Mouse (Mus musculus) R1 (cell line): ENCODE data around the gene Tnr.

Experiments used
- DNase-seq: peaks from one replicate; pipeline ENCODE4 v3.0.0-alpha.2; 2018; ENCODE audit warnings: low read depth, low spot score

Tnr gene

DNA sequence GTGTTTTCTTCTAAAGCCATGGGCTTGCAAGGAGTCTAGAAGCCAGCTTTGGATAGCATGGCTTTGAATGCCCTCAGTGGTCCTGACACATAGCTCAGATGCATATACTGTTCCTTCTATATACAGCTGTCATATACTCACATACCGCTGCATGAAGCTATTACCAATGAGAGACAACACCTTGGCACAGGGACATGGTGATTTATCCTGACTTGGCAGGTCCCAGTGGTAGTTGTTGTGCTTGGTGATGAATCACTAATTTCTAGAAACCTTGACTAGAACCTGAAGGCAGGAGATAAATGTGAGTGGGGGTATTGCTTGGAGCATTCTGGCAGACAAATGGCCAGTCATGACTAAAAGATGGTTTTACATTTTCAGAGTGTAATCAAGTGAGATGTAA lies 192.7 kb downstream of the Tnr start:
- no peak for DNase-seq

DNA sequence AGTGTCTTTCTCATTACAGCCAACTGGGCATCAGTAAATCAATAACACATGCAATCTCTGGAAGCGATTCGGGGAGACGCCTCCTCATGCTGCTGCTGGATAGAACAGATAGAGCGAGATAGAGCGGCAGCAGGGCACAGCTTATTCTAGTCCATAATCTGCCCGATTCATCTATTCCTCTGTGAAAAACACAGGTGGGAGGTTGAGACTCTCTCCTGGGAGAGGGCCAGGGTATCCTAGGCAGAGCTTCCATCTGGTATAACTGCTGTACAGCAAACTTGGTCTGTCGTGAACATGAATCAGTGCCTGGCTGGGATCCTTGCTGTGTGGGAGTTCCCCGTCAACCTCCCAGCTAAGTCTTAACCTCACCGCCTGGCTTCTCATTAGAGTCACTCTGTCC lies 193.4 kb downstream of the Tnr start:
- no peak for DNase-seq

GRCm38 (mm10) chr1:159723733-159724132 lies 200.2 kb downstream of the Tnr start:
- DNase-seq, result no peak

- DNase-seq, result no peak
Observed at GRCm38 (mm10) chr1:159729270-159729669, 205.7 kb downstream of the Tnr start.

DNA sequence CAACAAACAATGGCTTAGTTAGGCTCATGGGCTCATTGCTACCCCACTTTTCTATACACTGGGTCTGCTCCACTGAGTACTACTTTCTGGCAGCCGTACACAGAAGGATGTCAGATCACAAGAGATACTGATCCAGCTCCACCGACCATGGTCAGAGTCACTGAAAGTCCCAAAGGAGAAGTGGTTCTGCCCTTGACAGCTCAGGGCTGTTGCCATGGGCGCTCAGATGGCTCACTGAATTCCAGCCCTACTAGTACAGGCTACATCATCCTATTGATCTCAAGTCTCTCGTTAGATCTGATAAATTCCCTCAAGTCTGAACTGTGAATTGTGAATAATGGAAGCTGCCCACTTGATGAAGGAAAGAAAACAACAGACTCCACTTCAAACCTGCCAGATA lies 207.3 kb downstream of the Tnr start:
- no peak for DNase-seq

- DNase-seq, result no peak
Observed at GRCm38 (mm10) chr1:159735099-159735498, 211.5 kb downstream of the Tnr start.

- no peak for DNase-seq
Observed at GRCm38 (mm10) chr1:159739478-159739877, 215.9 kb downstream of the Tnr start.

GRCm38 (mm10) chr1:159741237-159742002 lies 217.9 kb downstream of the Tnr start:
- DNase-seq, result no peak

- DNase-seq, result no peak
Observed at GRCm38 (mm10) chr1:159742003-159742274, 218.4 kb downstream of the Tnr start.

DNA sequence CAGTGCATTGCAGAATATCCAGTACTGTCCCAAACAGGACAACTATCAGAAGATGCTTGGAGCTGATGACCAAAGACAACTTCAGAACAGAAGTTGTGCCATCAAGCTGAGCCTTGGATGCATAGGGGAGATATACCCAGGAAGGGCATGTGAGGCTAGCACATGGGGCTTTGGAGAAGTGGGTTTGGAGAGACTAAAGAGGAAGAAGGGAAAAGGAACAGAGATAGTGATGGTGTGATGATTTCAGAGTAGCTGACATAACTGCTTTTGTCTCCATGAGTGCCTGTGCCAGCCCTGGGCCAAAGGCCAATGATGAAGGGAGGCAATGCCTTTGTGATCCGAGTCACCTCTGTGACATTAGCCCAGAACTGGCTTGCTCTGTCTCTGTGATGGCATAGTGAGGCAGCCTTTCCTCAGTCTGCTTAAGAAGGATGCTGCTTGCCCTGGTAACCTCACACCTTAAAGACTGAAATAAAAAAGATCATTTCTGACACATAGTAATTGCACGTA lies 220.2 kb downstream of the Tnr start:
- no peak for DNase-seq

- DNase-seq, result no peak
Observed at GRCm38 (mm10) chr1:159745311-159745710, 221.7 kb downstream of the Tnr start.

DNA sequence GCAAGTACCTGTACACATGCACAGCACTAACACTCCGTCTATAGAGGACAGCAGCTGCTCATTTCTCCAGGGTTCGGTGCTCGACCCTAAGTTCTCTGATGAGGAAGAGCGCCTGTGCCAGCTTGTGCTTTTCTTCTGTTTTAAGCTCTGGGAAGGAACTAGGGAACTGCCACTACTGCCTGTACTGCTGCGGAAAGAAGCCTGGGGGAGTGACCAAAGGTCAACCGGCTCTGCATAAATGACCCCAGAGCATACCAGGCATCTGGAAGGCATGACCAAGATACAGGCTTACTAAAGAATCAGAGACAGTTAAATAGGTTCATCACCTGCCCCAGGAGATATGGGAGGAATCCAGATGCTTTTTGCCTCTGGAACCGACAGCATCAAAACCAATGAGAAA lies 224.4 kb downstream of the Tnr start:
- DNase-seq, result no peak

DNA sequence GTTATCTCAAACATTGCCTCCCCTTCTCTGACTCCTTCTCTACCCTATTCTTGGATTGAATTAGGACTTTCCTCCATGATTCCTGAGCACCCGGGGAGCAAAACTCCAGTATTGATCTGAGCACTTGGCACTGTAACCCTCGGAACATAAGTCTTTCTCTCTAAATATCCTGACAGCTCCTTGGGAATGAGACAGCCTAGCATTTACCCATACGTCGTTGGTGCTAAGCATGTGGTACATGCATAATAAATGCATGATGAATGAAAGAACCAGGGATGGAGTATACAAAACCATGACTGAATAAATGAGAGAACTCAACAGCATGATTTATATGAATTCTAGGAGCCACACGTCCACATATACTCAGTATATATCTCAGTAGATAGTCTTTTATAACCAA lies 226.8 kb downstream of the Tnr start:
- no peak for DNase-seq

- DNase-seq, result no peak
Observed at GRCm38 (mm10) chr1:159750876-159751275, 227.3 kb downstream of the Tnr start.

- DNase-seq, result no peak
Observed at GRCm38 (mm10) chr1:159760970-159761369, 237.4 kb downstream of the Tnr start.

DNA sequence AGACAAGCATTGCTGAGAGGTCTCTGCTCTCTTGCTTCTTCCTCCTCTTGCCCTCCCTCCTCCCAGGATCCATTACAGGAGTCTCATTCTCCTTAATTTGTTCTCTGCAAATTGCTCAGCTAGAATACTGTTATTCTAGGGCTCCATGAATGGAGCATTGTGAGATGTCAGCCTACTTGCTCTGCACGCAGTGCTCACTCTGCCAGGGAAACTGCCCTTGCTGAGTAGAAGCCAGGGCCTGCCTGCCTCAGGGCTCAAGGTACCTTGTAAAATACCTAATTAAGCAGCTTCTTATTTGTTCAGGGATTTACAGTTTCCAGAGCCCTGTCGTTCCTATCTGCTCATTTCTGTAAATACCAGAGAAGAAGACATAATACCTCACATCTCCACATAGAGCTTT lies 240.3 kb downstream of the Tnr start:
- DNase-seq, result no peak

DNA sequence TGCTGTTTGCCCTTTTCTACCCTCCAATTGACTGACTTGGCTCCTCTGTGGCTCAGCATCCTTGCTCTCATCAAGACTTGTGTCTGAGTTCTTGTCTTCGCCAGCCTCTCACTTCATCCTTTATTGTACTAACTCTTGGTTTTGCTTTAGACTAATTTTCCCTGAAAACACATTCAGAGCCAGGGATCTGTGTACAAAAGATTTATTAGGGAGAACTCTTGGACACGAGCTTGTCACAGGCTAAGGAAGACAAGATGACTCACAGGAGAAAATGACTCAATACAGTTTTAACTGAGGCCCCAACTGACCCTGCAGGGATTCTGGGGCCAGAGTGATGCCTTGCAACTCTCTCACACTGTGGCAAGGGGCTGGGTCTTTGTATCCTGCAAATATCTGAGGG lies 241.3 kb downstream of the Tnr start:
- no peak for DNase-seq

GRCm38 (mm10) chr1:159769948-159770347 lies 246.4 kb downstream of the Tnr start:
- no peak for DNase-seq

DNA sequence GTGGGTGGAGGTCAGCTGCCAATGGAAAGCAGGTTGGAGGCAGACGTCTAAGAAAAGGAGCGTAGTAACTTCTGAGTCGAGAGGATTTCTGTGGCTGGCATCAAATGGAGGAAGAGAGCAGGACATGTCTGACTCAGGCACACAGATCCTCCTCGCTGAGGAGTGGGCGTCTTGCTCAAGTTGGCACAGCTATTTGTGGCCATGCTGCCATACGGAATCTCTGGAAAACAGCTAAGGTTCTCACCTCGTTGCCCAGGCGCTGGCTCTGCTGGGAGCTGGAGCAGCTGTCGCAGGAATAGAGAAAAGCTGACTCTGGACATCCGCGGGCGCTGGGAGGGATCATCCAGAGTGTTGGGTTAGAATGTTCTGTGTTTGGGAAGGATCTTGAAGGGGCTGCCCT lies 250.1 kb downstream of the Tnr start:
- DNase-seq, result no peak

GRCm38 (mm10) chr1:159775168-159775567 lies 251.6 kb downstream of the Tnr start:
- no peak for DNase-seq

- no peak for DNase-seq
Observed at GRCm38 (mm10) chr1:159777107-159777506, 253.5 kb downstream of the Tnr start.

DNA sequence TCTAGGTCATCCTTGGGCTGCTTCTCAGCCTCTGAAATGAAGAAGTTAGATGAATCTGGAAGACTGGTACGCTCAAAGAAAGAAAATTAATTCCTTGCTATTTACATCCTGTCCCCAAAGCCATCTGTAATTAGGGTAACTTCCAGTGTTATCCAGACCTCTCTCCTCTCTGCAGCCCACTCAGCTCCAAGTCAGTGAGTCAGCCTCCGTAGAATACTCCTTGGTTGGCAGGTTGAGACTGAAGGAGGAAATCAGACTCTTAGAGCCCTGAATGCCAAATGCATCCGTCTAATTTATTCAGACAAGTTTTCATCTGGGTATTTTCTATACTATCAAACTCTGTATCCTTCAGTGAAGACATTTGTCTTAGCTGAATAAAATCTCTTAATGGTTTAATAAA lies 255.9 kb downstream of the Tnr start:
- no peak for DNase-seq

DNA sequence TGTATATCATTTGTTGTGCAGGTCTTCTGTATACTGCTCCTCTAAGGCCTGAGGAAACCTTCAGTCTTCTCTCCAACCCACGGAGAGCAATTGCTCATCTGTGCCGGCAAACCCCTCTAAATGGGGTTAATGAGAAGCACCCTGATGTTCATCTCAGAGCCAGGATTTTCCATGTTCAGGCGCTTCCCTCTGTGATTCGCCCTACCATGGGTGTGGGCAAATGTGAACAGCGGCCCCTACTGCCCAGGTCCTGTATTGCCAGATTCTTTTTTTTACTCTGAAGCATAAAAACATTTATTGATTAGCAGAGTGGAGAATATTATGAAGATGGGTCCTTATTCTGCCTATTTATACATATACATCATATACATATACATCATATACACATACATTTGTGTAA lies 260.3 kb downstream of the Tnr start:
- DNase-seq, result peak; percentile 33

GRCm38 (mm10) chr1:159788312-159788711 lies 264.7 kb downstream of the Tnr start:
- no peak for DNase-seq
